Comparison of ENCODE assay signal across 20 mouse cellular contexts in the genomic region with DNA sequence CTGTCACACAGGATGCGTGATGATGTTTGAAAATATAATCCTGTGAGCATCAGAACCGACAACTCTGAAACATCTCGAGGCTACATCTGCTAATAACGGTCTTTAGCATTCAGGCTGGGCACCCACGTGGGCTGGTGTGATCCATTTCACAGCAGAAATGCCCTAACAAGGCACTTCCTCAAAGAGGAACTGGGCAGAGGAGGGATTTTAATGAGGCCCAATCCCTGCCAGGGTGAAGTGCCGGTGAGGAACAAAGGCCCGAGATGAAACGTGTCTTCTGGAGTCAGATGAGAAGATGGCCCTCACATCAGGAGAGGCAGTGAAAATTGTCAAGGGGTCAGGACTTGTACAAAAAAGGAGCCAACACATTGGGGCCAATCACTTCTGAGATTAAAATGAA.
DNase-seq lines count a peak whose midpoint lies in the region; ATAC-seq and TF ChIP-seq lines count a peak whose summit lies in the region.
"Had no signal": no experiment of that assay in that cellular context is flagged by ENCODE, and none has a peak within 500 bp of the region (broad histone marks: within the 10 kb centered on the region; RNA-seq: fewer than 3 reads in every experiment).

No protein-coding gene starts in this region.

- intact Hi-C loops in left cerebral cortex, adult 2 months (cut with DNase I): loop anchor here (2.0 kb wide), 2 partner anchors 25 to 59 kb away; no protein-coding TSS in a partner anchor
- intact Hi-C loops in left cerebral cortex, postnatal 4 days (cut with DNase I): no loop called here

- peak overlapping the region; percentile 89 for H3K27ac ChIP-seq in left cerebral cortex, adult 2 months
- H3K27ac ChIP-seq: embryonic facial prominence, embryonic 12.5 days; forebrain, embryonic 15.5 days; hindbrain, embryonic 12.5 days; kidney, postnatal 0 days; macrophage had no signal

- no peak overlapping the region for H3K4me3 ChIP-seq in left cerebral cortex, adult 2 months
- H3K4me3 ChIP-seq: embryonic facial prominence, embryonic 12.5 days; erythroblast, embryonic 14.5 days; forebrain, embryonic 15.5 days; hindbrain, embryonic 12.5 days had no signal

- no peak for TF ChIP-seq CTCF in left cerebral cortex, adult 2 months (IDR thresholded peaks at IDR 0.05)

- no peak for DNase-seq in left cerebral cortex, adult 2 months (ENCODE audit: extremely low spot score in 1 of 2, low spot score in 2 of 2)
- no peak for DNase-seq in left cerebral cortex, postnatal 4 days
- DNase-seq in brain, adult 2 months (ENCODE audit: low read depth, low spot score): peak; percentile 63
- DNase-seq in right cerebral cortex, adult 18-20 months: no peak
- no peak for DNase-seq in thymus, postnatal 10 days (ENCODE audit: low spot score in 2 of 2)
- DNase-seq: adrenal gland, adult 8-10 months; cerebellum, adult 9-11 months; gastrocnemius, postnatal 36 days; kidney, adult 11 months; thymus, postnatal 25 days had no signal

- peak; percentile 47; the same call in 1 of the 2 replicates for ATAC-seq in common myeloid progenitor, adult 5-6 weeks (replicated peaks; ENCODE audit: low read depth, poor library complexity, severe bottlenecking)
- ATAC-seq in monocyte, adult 5-6 weeks (replicated peaks; ENCODE audit: insufficient number of reproducible peaks, low FRiP score, low TSS enrichment, poor library complexity, severe bottlenecking): 0 out of 2 replicates have a peak, but pooled peaks have one; percentile 50
- ATAC-seq: activated CD4-positive, CD25-positive, alpha-beta regulatory T cell, adult 4 months; lung, postnatal 0 days had no signal
